Mouse (Mus musculus): Measurements from ENCODE around the gene Oit1. TPM values are rescaled to one million over a fixed set of nuclear protein-coding genes. Genes with fewer than 3 reads are reported as not detected.

The Oit1 gene
- polyA plus RNA-seq, 1 experiment from 2014 or later = 0.12 TPM

GRCm38 (mm10) chr14:8367727-8368520, 10.6 kb downstream of the Oit1 start:
- no peaks in the 10 kb centered on the region for H3K36me3 ChIP-seq
- no peaks in the 10 kb centered on the region for H3K27me3 ChIP-seq
- no peak overlapping the region for H3K4me3 ChIP-seq
- no peaks in the 10 kb centered on the region for H3K4me1 ChIP-seq
- H3K9me3 ChIP-seq = no peaks in the 10 kb centered on the region
- WGBS = 64% methylated on average over 4 of the region's 4 CpGs
- no peak overlapping the region for H3K27ac ChIP-seq
- no peak overlapping the region for H3K4me2 ChIP-seq
- no peak for ATAC-seq (ENCODE audit: insufficient number of reproducible peaks, low FRiP score, low TSS enrichment, low read depth)
- H3K9ac ChIP-seq = no peak overlapping the region

GRCm38 (mm10) chr14:8367121-8367520, 11.4 kb downstream of the Oit1 start:
- ATAC-seq (ENCODE audit: insufficient number of reproducible peaks, low FRiP score, low TSS enrichment, low read depth) = no peak
- 0% methylated on average over 1 of the region's 1 CpGs for WGBS
- Histone ChIP-seq H3K4me3 (no peak overlapping the region), H3K9me3 (no peaks in the 10 kb centered on the region), H3K27ac (no peak overlapping the region), H3K36me3 (no peaks in the 10 kb centered on the region), H3K4me2 (no peak overlapping the region), H3K27me3 (no peaks in the 10 kb centered on the region), H3K4me1 (no peaks in the 10 kb centered on the region), H3K9ac (no peak overlapping the region)

- Histone ChIP-seq H3K4me3 (no peak overlapping the region), H3K9ac (no peak overlapping the region), H3K36me3 (no peaks in the 10 kb centered on the region), H3K4me1 (no peaks in the 10 kb centered on the region), H3K4me2 (no peak overlapping the region), H3K27ac (no peak overlapping the region), H3K9me3 (no peaks in the 10 kb centered on the region), H3K27me3 (no peaks in the 10 kb centered on the region)
- ATAC-seq (ENCODE audit: insufficient number of reproducible peaks, low FRiP score, low TSS enrichment, low read depth) = no peak
- 69% methylated on average over 6 of the region's 6 CpGs for WGBS
These were observed 12.7 kb downstream of the Oit1 start for GRCm38 (mm10) chr14:8365833-8366232.

- Histone ChIP-seq H3K27ac (no peak overlapping the region), H3K27me3 (no peaks in the 10 kb centered on the region), H3K4me3 (no peak overlapping the region), H3K9me3 (no peaks in the 10 kb centered on the region), H3K4me2 (no peak overlapping the region), H3K36me3 (no peaks in the 10 kb centered on the region), H3K4me1 (0 out of 2 replicates have a peak, but pooled peaks cover 3% of the 10 kb centered on the region), H3K9ac (no peak overlapping the region)
- ATAC-seq (ENCODE audit: insufficient number of reproducible peaks, low FRiP score, low TSS enrichment, low read depth) = no peak
- WGBS = 76% methylated on average over 9 of the region's 9 CpGs
These were observed 21.7 kb downstream of the Oit1 start for GRCm38 (mm10) chr14:8356836-8357235.

GRCm38 (mm10) chr14:8355999-8356501, 22.5 kb downstream of the Oit1 start:
- no peaks in the 10 kb centered on the region for H3K36me3 ChIP-seq
- WGBS = 37% methylated on average over 6 of the region's 6 CpGs
- H3K9ac ChIP-seq = no peak overlapping the region
- no peaks in the 10 kb centered on the region for H3K9me3 ChIP-seq
- H3K4me1 ChIP-seq = 0 out of 2 replicates have a peak, but pooled peaks cover 3% of the 10 kb centered on the region
- H3K27me3 ChIP-seq = no peaks in the 10 kb centered on the region
- H3K27ac ChIP-seq = no peak overlapping the region
- ATAC-seq (ENCODE audit: insufficient number of reproducible peaks, low FRiP score, low TSS enrichment, low read depth) = no peak
- no peak overlapping the region for H3K4me2 ChIP-seq
- no peak overlapping the region for H3K4me3 ChIP-seq

- H3K36me3 ChIP-seq = no peaks in the 10 kb centered on the region
- H3K4me1 ChIP-seq = no peaks in the 10 kb centered on the region
- ATAC-seq (ENCODE audit: insufficient number of reproducible peaks, low FRiP score, low TSS enrichment, low read depth) = no peak
- 69% methylated on average over 9 of the region's 9 CpGs for WGBS
- no peak overlapping the region for H3K4me2 ChIP-seq
- no peak overlapping the region for H3K27ac ChIP-seq
- H3K9ac ChIP-seq = no peak overlapping the region
- H3K4me3 ChIP-seq = no peak overlapping the region
- no peaks in the 10 kb centered on the region for H3K27me3 ChIP-seq
- H3K9me3 ChIP-seq = no peaks in the 10 kb centered on the region
These were observed 29.6 kb downstream of the Oit1 start for GRCm38 (mm10) chr14:8348927-8349326.

- Histone ChIP-seq H3K36me3 (no peaks in the 10 kb centered on the region), H3K4me3 (no peak overlapping the region), H3K27me3 (no peaks in the 10 kb centered on the region), H3K4me1 (no peaks in the 10 kb centered on the region), H3K9me3 (no peaks in the 10 kb centered on the region), H3K27ac (no peak overlapping the region), H3K9ac (no peak overlapping the region), H3K4me2 (no peak overlapping the region)
- 21% methylated on average over 7 of the region's 7 CpGs for WGBS
- ATAC-seq (ENCODE audit: insufficient number of reproducible peaks, low FRiP score, low TSS enrichment, low read depth) = no peak
These were observed 32.1 kb downstream of the Oit1 start for GRCm38 (mm10) chr14:8346255-8346997.

GRCm38 (mm10) chr14:8345566-8345965, 33.0 kb downstream of the Oit1 start:
- WGBS = 64% methylated on average over 4 of the region's 4 CpGs
- Histone ChIP-seq H3K4me1 (no peaks in the 10 kb centered on the region), H3K4me3 (no peak overlapping the region), H3K9me3 (no peaks in the 10 kb centered on the region), H3K27ac (no peak overlapping the region), H3K36me3 (no peaks in the 10 kb centered on the region), H3K27me3 (no peaks in the 10 kb centered on the region), H3K9ac (no peak overlapping the region), H3K4me2 (no peak overlapping the region)
- no peak for ATAC-seq (ENCODE audit: insufficient number of reproducible peaks, low FRiP score, low TSS enrichment, low read depth)

- Histone ChIP-seq H3K9me3 (no peaks in the 10 kb centered on the region), H3K9ac (no peak overlapping the region), H3K4me2 (no peak overlapping the region), H3K36me3 (no peaks in the 10 kb centered on the region), H3K27me3 (no peaks in the 10 kb centered on the region), H3K4me3 (no peak overlapping the region), H3K4me1 (no peaks in the 10 kb centered on the region), H3K27ac (no peak overlapping the region)
- WGBS = 55% methylated on average over 5 of the region's 5 CpGs
- ATAC-seq (ENCODE audit: insufficient number of reproducible peaks, low FRiP score, low TSS enrichment, low read depth) = no peak
These were observed 35.9 kb downstream of the Oit1 start for GRCm38 (mm10) chr14:8342509-8343106.

GRCm38 (mm10) chr14:8340226-8340625, 38.3 kb downstream of the Oit1 start:
- no peak overlapping the region for H3K4me2 ChIP-seq
- no peaks in the 10 kb centered on the region for H3K36me3 ChIP-seq
- no peak overlapping the region for H3K27ac ChIP-seq
- H3K4me1 ChIP-seq = peaks cover 8% of the 10 kb centered on the region
- WGBS = 59% methylated on average over 4 of the region's 4 CpGs
- ATAC-seq (ENCODE audit: insufficient number of reproducible peaks, low FRiP score, low TSS enrichment, low read depth) = no peak
- no peak overlapping the region for H3K9ac ChIP-seq
- H3K9me3 ChIP-seq = no peaks in the 10 kb centered on the region
- no peak overlapping the region for H3K4me3 ChIP-seq
- no peaks in the 10 kb centered on the region for H3K27me3 ChIP-seq

GRCm38 (mm10) chr14:8335947-8336346, 42.6 kb downstream of the Oit1 start:
- no peaks in the 10 kb centered on the region for H3K27me3 ChIP-seq
- H3K4me2 ChIP-seq = no peak overlapping the region
- no peaks in the 10 kb centered on the region for H3K9me3 ChIP-seq
- peaks cover 20% of the 10 kb centered on the region for H3K4me1 ChIP-seq
- ATAC-seq (ENCODE audit: insufficient number of reproducible peaks, low FRiP score, low TSS enrichment, low read depth) = no peak
- H3K36me3 ChIP-seq = no peaks in the 10 kb centered on the region
- 10% methylated on average over 10 of the region's 10 CpGs for WGBS
- H3K4me3 ChIP-seq = no peak overlapping the region
- H3K9ac ChIP-seq = no peak overlapping the region
- no peak overlapping the region for H3K27ac ChIP-seq

- no peak overlapping the region for H3K4me3 ChIP-seq
- H3K36me3 ChIP-seq = no peaks in the 10 kb centered on the region
- H3K27ac ChIP-seq = no peak overlapping the region
- H3K4me2 ChIP-seq = no peak overlapping the region
- 69% methylated on average over 3 of the region's 3 CpGs for WGBS
- no peaks in the 10 kb centered on the region for H3K27me3 ChIP-seq
- H3K9ac ChIP-seq = no peak overlapping the region
- no peak for ATAC-seq (ENCODE audit: insufficient number of reproducible peaks, low FRiP score, low TSS enrichment, low read depth)
- no peaks in the 10 kb centered on the region for H3K9me3 ChIP-seq
- peaks cover 29% of the 10 kb centered on the region for H3K4me1 ChIP-seq
These were observed 44.0 kb downstream of the Oit1 start for GRCm38 (mm10) chr14:8334511-8334910.

Measured in limb, embryonic 15.5 days (tissue).